Mouse (Mus musculus) lung, postnatal 0 days (tissue): ENCODE data around the gene Akap9.

Experiments used
- CTCF ChIP-seq: IDR thresholded peaks from 2 replicates; pipeline ENCODE4 v1.5.1; 2016; ENCODE audit warnings: antibody characterized with exemption, mild to moderate bottlenecking
- EP300 ChIP-seq: IDR thresholded peaks from 2 replicates; pipeline ENCODE4 v1.6.1; 2016; ENCODE audit warnings: antibody characterized with exemption, mild to moderate bottlenecking, control low read depth

- TF ChIP-seq EP300 (no peak), CTCF (no peak)
Measured at GRCm38 (mm10) chr5:3970936-3971335, 43.1 kb downstream of the Akap9 start.
